Mouse (Mus musculus): ENCODE results near the gene Timd4.

Timd4 gene

GRCm38 (mm10) chr11:46810511-46810910 lies at the start of gene Timd4:
TSS of gene Timd4 (plus strand) at chr11:46810800.
- no peak for DNase-seq

- no peak for DNase-seq
These were observed 33.7 kb upstream of the Timd4 start for GRCm38 (mm10) chr11:46776879-46777278.

GRCm38 (mm10) chr11:46779811-46780210 lies 30.8 kb upstream of the Timd4 start:
- no peak for DNase-seq

- DNase-seq: no peak
These were observed 6.2 kb upstream of the Timd4 start for GRCm38 (mm10) chr11:46804440-46804839.

GRCm38 (mm10) chr11:46817692-46818091 lies 7.1 kb downstream of the Timd4 start:
- DNase-seq: no peak

GRCm38 (mm10) chr11:46819930-46820329 lies 9.3 kb downstream of the Timd4 start:
- DNase-seq: no peak

GRCm38 (mm10) chr11:46830348-46830747 lies 19.7 kb downstream of the Timd4 start:
- no peak for DNase-seq

GRCm38 (mm10) chr11:46835080-46835479 lies 24.5 kb downstream of the Timd4 start:
- no peak for DNase-seq

- DNase-seq: no peak
These were observed 31.6 kb downstream of the Timd4 start for GRCm38 (mm10) chr11:46842015-46842726.

GRCm38 (mm10) chr11:46846661-46847060 lies 36.1 kb downstream of the Timd4 start:
- DNase-seq: no peak

GRCm38 (mm10) chr11:46847827-46848220 lies 37.2 kb downstream of the Timd4 start:
- no peak for DNase-seq

GRCm38 (mm10) chr11:46848221-46848971 lies 37.8 kb downstream of the Timd4 start:
- no peak for DNase-seq

- DNase-seq: no peak
These were observed 54.2 kb downstream of the Timd4 start for GRCm38 (mm10) chr11:46864809-46865208.

GRCm38 (mm10) chr11:46868594-46868993 lies 58.0 kb downstream of the Timd4 start:
- DNase-seq: no peak

GRCm38 (mm10) chr11:46875774-46876173 lies 65.2 kb downstream of the Timd4 start:
- no peak for DNase-seq

- no peak for DNase-seq
These were observed 71.9 kb downstream of the Timd4 start for GRCm38 (mm10) chr11:46882456-46882855.

GRCm38 (mm10) chr11:46889093-46889492 lies 78.5 kb downstream of the Timd4 start:
- no peak for DNase-seq
